Mouse (Mus musculus): ENCODE data around the gene Hoxa9.

- TF ChIP-seq POLR2A (IDR thresholded peaks at IDR 0.05; ENCODE audit: extremely low read depth, insufficient read depth, low read length) (no peak), CTCF (IDR thresholded peaks at IDR 0.05; ENCODE audit: low read depth, low read length) (no peak)
Measured at GRCm38 (mm10) chr6:52208072-52208867, 22.6 kb downstream of the Hoxa9 start, which contains the start of gene Hoxa6.

All from liver, adult 2 months (tissue).